Mouse (Mus musculus) hindbrain, embryonic 16.5 days (tissue): ENCODE measurements around the gene Gramd2. TPM values are rescaled to one million over a fixed set of nuclear protein-coding genes. Genes with fewer than 3 reads are reported as not detected.

ENCODE experiments used
- ATAC-seq: fragments of 200-750 bp; cut with Nextera tagmentation; 2 replicates; pipeline ENCODE4 v1.8.0; 2017; ENCODE audit warnings: moderate TSS enrichment, moderate library complexity
- H3K27ac ChIP-seq: fragments of 300-500 bp; sonication (generic); 2 replicates; pipeline ENCODE4 v1.5.1; 2014; ENCODE audit warnings: low read depth, mild to moderate bottlenecking, control low read depth, low read length, moderate library complexity
- H3K27me3 ChIP-seq: fragments of 300-500 bp; sonication (generic); replicated peaks from 2 replicates; pipeline ENCODE4 v1.6.1; 2014; ENCODE audit warnings: low read length; ENCODE audit not compliant: control insufficient read depth, insufficient read depth
- H3K36me3 ChIP-seq: fragments of 300-500 bp; sonication (generic); 2 replicates; pipeline ENCODE4 v1.6.1; 2014; ENCODE audit warnings: mild to moderate bottlenecking, low read length, moderate library complexity, mixed read lengths; ENCODE audit not compliant: control insufficient read depth, insufficient read depth
- H3K4me1 ChIP-seq: fragments of 300-500 bp; sonication (generic); 2 replicates; pipeline ENCODE4 v1.6.1; 2014; ENCODE audit warnings: low read depth, low read length; ENCODE audit not compliant: control insufficient read depth, insufficient read depth
- H3K4me2 ChIP-seq: fragments of 300-500 bp; sonication (generic); 2 replicates; pipeline ENCODE4 v1.6.1; 2014; ENCODE audit warnings: mild to moderate bottlenecking, low read length, control low read depth, moderate library complexity
- H3K4me3 ChIP-seq: fragments of 300-500 bp; sonication (generic); 2 replicates; pipeline ENCODE4 v1.5.1; 2014; ENCODE audit warnings: mild to moderate bottlenecking, low read length, control low read depth, moderate library complexity
- H3K9ac ChIP-seq: fragments of 300-500 bp; sonication (generic); 2 replicates; pipeline ENCODE4 v1.6.1; 2014; ENCODE audit warnings: low read depth, mild to moderate bottlenecking, control low read depth, low read length, moderate library complexity
- H3K9me3 ChIP-seq: fragments of 300-500 bp; sonication (generic); 2 replicates; pipeline ENCODE4 v1.6.1; 2014; ENCODE audit warnings: mild to moderate bottlenecking, low read length, moderate library complexity; ENCODE audit not compliant: control insufficient read depth
- WGBS: fragments of 180-500 bp; shearing (Covaris S2); extraction: QIAGEN DNeasy Blood & Tissue Kit; methylation state at CpG from one replicate; pipeline ENCODE4 v1.1.7; 2014; 5-methylcytosine and 5-hydroxymethylcytosine counted together
- polyA plus RNA-seq: library from polyadenylated mRNA; unstranded; fragments of >200 nt; fragmentation: Nextera tagmentation; extraction: Ambion mirVana; gene quantifications from 2 replicates; pipeline ENCODE4 v1.2.1, GENCODE M21; 2015

Gene Gramd2
- polyA plus RNA-seq, 1 experiment from 2014 or later = 5.4 TPM

- no peaks in the 10 kb centered on the region for H3K9me3 ChIP-seq
- H3K4me3 ChIP-seq = no peak overlapping the region
- H3K36me3 ChIP-seq = no peaks in the 10 kb centered on the region
- WGBS = 69% methylated on average over 7 of the region's 7 CpGs
- H3K27me3 ChIP-seq = no peaks in the 10 kb centered on the region
- H3K4me1 ChIP-seq = no peaks in the 10 kb centered on the region
- ATAC-seq = no peak
- no peak overlapping the region for H3K4me2 ChIP-seq
- no peak overlapping the region for H3K27ac ChIP-seq
- H3K9ac ChIP-seq = no peak overlapping the region
These were observed 21.1 kb downstream of the Gramd2 start for GRCm38 (mm10) chr9:59701094-59701493.

DNA sequence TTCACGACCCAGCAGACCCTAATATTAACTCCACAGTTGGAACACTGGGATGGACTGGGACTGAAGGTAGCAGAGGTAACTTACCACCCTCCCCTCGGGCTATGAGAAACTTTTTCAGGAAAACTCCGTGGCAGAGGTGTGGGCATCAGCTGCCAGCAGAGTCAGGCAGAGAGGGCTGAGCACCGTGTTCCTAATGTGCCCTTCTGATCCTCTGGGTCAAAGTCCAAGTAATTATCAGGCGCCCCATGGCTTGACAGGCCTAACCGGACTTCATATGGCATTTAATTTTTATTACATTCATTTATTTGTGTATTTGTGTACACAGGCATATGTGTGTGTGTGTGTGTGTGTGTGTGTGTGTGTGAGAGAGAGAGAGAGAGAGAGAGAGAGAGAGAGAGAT is 23.2 kb downstream of the Gramd2 start:
- WGBS = 74% methylated on average over 6 of the region's 6 CpGs

GRCm38 (mm10) chr9:59706850-59707825 is 27.2 kb downstream of the Gramd2 start:
- ATAC-seq = no peak
- WGBS = 68% methylated on average over 10 of the region's 10 CpGs

More for the DNA sequence above, 23.2 kb downstream of the Gramd2 start:
- Histone ChIP-seq H3K9ac (no peak overlapping the region), H3K4me1 (no peaks in the 10 kb centered on the region), H3K27ac (no peak overlapping the region), H3K9me3 (no peaks in the 10 kb centered on the region), H3K4me2 (no peak overlapping the region), H3K27me3 (no peaks in the 10 kb centered on the region), H3K4me3 (no peak overlapping the region), H3K36me3 (no peaks in the 10 kb centered on the region)
- no peak for ATAC-seq

DNA sequence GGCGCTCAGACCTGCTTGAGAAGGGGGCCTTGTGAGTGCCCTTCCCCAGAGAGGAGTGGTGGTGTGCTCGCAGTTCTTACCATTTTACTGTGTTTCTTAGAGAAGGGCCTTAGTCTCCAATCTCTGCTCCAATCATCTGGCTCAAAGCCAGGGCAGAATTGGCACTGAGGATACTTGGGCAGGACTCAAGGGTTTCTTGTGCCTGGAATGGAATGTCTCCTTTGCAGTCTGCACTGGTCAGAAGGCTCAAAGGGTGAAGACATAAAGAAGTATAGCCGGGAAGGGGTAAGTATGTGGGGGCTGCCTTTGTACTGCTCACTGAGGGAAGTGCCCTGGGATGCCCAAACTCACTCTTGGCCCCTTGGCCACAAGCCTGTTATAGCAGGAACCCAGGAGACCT is 29.3 kb downstream of the Gramd2 start:
- WGBS = 71% methylated on average over 3 of the region's 3 CpGs
- no peak overlapping the region for H3K4me3 ChIP-seq
- no peaks in the 10 kb centered on the region for H3K27me3 ChIP-seq
- H3K9ac ChIP-seq = no peak overlapping the region
- no peak overlapping the region for H3K4me2 ChIP-seq
- H3K36me3 ChIP-seq = no peaks in the 10 kb centered on the region
- no peak overlapping the region for H3K27ac ChIP-seq
- no peaks in the 10 kb centered on the region for H3K4me1 ChIP-seq
- H3K9me3 ChIP-seq = no peaks in the 10 kb centered on the region
- no peak for ATAC-seq

More at GRCm38 (mm10) chr9:59706850-59707825, 27.2 kb downstream of the Gramd2 start:
- Histone ChIP-seq H3K4me3 (no peak overlapping the region), H3K4me1 (no peaks in the 10 kb centered on the region), H3K36me3 (no peaks in the 10 kb centered on the region), H3K4me2 (no peak overlapping the region), H3K27ac (no peak overlapping the region), H3K9me3 (no peaks in the 10 kb centered on the region), H3K27me3 (no peaks in the 10 kb centered on the region), H3K9ac (no peak overlapping the region)

GRCm38 (mm10) chr9:59716275-59716898 is 36.4 kb downstream of the Gramd2 start:
- H3K4me1 ChIP-seq = no peaks in the 10 kb centered on the region
- H3K27ac ChIP-seq = no peak overlapping the region
- ATAC-seq = no peak
- WGBS = 81% methylated on average over 7 of the region's 7 CpGs
- no peak overlapping the region for H3K4me3 ChIP-seq
- no peak overlapping the region for H3K4me2 ChIP-seq
- H3K9me3 ChIP-seq = no peaks in the 10 kb centered on the region
- H3K9ac ChIP-seq = no peak overlapping the region
- H3K27me3 ChIP-seq = no peaks in the 10 kb centered on the region
- no peaks in the 10 kb centered on the region for H3K36me3 ChIP-seq

GRCm38 (mm10) chr9:59718237-59718636 is 38.3 kb downstream of the Gramd2 start:
- no peak for ATAC-seq
- 82% methylated on average over 4 of the region's 4 CpGs for WGBS

GRCm38 (mm10) chr9:59721144-59721543 is 41.2 kb downstream of the Gramd2 start:
- ATAC-seq = no peak
- no peaks in the 10 kb centered on the region for H3K36me3 ChIP-seq
- H3K4me2 ChIP-seq = no peak overlapping the region
- no peaks in the 10 kb centered on the region for H3K27me3 ChIP-seq
- WGBS = 90% methylated on average over 5 of the region's 5 CpGs
- H3K4me1 ChIP-seq = peaks cover 11% of the 10 kb centered on the region
- no peak overlapping the region for H3K27ac ChIP-seq
- no peak overlapping the region for H3K9ac ChIP-seq
- no peak overlapping the region for H3K4me3 ChIP-seq
- H3K9me3 ChIP-seq = no peaks in the 10 kb centered on the region

More at GRCm38 (mm10) chr9:59718237-59718636, 38.3 kb downstream of the Gramd2 start:
- H3K9me3 ChIP-seq = no peaks in the 10 kb centered on the region
- H3K27ac ChIP-seq = no peak overlapping the region
- H3K4me3 ChIP-seq = no peak overlapping the region
- no peaks in the 10 kb centered on the region for H3K36me3 ChIP-seq
- H3K4me2 ChIP-seq = no peak overlapping the region
- no peak overlapping the region for H3K9ac ChIP-seq
- peaks cover under 1% of the 10 kb centered on the region for H3K4me1 ChIP-seq
- no peaks in the 10 kb centered on the region for H3K27me3 ChIP-seq

DNA sequence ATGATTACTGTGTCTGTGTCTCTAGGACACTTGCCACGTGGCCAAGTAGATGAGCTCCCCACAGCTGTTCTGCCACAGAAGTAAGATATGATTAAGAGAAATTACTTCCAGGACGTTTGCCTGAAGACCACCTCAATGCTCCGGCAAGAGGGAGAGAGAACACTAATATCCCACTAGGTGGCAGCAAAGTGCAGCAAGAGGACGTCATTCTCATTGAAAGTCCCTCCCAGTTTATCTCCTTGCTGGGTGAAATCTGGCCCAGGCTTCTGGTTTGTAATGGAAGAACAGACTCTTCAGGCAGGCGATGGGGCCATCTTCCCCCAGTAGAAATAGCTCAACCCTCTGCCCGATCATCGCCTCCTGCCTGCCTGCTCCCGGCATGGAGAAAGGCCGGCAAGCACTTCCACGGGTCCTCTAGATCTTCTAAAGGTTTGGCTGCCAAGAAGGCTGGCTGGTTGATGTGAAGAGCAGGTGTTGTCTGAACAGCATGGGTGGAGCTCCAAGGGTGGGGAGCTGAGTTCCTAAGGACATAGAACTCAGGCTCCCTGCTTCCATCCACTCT is 43.2 kb downstream of the Gramd2 start:
- H3K4me1 ChIP-seq = peaks cover 11% of the 10 kb centered on the region
- no peaks in the 10 kb centered on the region for H3K9me3 ChIP-seq
- H3K4me2 ChIP-seq = peak overlapping the region; percentile 42
- no peaks in the 10 kb centered on the region for H3K36me3 ChIP-seq
- peak overlapping the region; percentile 18; the same call in 1 of the 2 replicates for H3K4me3 ChIP-seq
- H3K27me3 ChIP-seq = no peaks in the 10 kb centered on the region
- H3K9ac ChIP-seq = peak overlapping the region; percentile 58
- 22% methylated on average over 10 of the region's 10 CpGs for WGBS
- 0 out of 2 replicates have a peak overlapping the region, but pooled peaks have one; percentile 40 for H3K27ac ChIP-seq
- ATAC-seq = peak; percentile 76
